Mouse (Mus musculus) thymus, adult 2 months (tissue): ENCODE results near the gene Cachd1.

Experiments
- CTCF ChIP-seq: fragments of 200-500 bp; IDR thresholded peaks from 2 replicates; pipeline ENCODE4 v1.5.1; 2012; ENCODE audit warnings: mild to moderate bottlenecking, control low read depth, low read length, moderate library complexity, borderline replicate concordance; ENCODE audit not compliant: control insufficient read depth, poor library complexity, insufficient read depth; ENCODE audit errors: extremely low read depth
- POLR2A ChIP-seq: fragments of 200-500 bp; IDR thresholded peaks from 2 replicates; pipeline ENCODE4 v1.6.1; 2012; ENCODE audit warnings: mild to moderate bottlenecking, low read length, control low read depth, moderate library complexity; ENCODE audit not compliant: control insufficient read depth, poor library complexity, insufficient read depth; ENCODE audit errors: extremely low read depth

- TF ChIP-seq CTCF (no peak), POLR2A (no peak)
Observed at GRCm38 (mm10) chr4:100974455-100975035, 198.1 kb downstream of the Cachd1 start.
